Mouse (Mus musculus): ENCODE results near the gene Cyp4f40.

DNA sequence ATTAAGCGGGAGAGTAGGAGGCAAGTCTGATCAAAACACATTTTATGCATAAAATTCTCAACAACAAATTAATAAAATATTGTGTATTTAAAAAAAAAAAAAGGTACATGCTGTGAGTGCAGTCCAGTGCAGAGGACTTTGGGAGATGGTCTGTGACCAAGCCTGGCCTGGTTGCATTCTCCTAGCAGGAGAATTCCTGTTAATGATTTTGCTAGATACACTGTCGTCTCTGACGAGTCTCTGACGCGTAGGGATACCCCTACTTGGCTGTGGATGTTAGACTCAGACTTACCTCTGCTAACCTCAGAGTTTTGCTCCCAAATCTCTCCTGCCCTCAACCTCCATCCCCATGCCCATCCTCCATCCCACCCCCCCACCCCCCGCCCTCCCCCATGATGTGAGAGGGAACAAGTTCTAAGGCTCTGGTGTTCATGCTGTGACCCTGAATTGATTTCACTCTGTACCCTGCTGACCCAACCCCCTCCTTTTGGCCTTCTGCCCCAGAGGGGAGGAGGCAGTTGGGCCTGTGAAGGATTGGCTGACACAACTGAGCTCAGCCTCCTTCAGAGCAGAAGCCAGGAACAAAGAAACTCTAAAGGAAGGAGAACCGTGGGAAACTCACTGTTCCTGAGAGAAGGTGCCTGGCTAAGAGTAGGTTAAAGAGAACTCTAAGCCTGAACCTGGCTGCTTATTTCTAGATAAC lies 26.5 kb downstream of the Cyp4f40 start, which contains the start of gene Cyp4f15:
- TF ChIP-seq POLR2A (IDR thresholded peaks at IDR 0.05; ENCODE audit: borderline replicate concordance, low read depth, low read length): no peak
- no peak for TF ChIP-seq CTCF (IDR thresholded peaks at IDR 0.05; ENCODE audit: low read depth, low read length)

Measured in bone marrow macrophage, adult 2 months (primary cell).